Mouse (Mus musculus): Measurements from ENCODE around the gene Brd1.

DNA sequence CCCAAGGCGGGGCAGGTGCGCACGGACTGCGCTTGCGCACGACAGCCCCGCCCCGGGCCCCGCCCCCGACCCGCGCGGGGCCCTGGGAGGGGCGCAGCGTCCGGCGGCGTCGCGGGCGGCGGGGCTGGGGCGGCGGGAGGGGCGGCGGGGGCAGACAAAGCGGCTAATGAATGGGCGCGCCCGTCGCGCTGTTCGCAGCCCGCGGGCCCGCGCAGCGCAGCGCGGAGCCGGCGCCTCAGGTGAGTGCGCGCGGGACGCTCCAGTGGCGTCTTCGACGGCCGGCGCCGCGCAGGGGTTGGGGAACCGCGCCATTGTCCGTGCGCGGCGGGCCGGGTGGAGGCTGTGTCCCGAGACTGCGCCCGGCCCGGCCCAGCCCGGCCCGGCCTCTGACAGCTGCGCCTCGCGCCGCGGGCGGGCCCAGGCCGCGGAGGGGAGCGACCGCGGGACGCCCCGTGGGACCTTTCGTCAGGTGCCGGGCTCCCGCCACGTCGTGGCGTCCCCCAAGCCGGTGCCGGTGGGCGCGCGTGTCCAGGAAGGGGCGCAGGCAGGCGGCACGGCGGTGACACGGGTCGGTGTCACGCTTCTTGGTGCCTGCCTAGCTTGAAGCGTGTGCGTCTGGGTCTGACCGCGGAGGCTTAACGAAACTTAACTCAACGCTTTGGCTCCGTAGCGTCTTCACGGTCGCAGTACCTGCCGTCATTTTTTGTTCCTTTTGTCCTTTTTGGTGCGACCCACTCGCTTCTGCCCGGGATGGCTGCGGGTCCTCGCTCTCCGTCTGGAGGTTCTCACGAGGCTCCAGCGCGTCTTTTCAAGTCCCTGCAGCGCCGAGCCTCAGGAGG, 17.8 kb upstream of the Brd1 start, which contains the start of gene Zbed4:
- TF ChIP-seq CTCF (IDR thresholded peaks at IDR 0.05; ENCODE audit: borderline replicate concordance, insufficient read depth, low read length) (no peak), POLR2A (IDR thresholded peaks at IDR 0.05; ENCODE audit: low read depth, low read length) (no peak; the same call in 1 of the 2 replicates)

All from embryonic fibroblast, embryonic 13.5 days (primary cell).